Mouse (Mus musculus): ENCODE data around the gene Ctsa.

- TF ChIP-seq EP300 (IDR thresholded peaks at IDR 0.05; ENCODE audit: low read depth) (no peak), CTCF (IDR thresholded peaks at IDR 0.05; ENCODE audit: low read depth) (no peak; the same call in 1 of the 2 replicates)
These were observed 9.5 kb upstream of the Ctsa start for GRCm38 (mm10) chr2:164823181-164823585.

Measured in heart, postnatal 0 days (tissue).